Mouse (Mus musculus): ENCODE results near the gene Irf8.
"Not testable (repeated sequence)": the region's sequence is repeated elsewhere in the genome, so short reads cannot be mapped to it uniquely, and the experiment has no call there.

Gene Irf8

GRCm38 (mm10) chr8:120723025-120723424 is 13.1 kb upstream of the Irf8 start:
- no peak for DNase-seq

- not testable (repeated sequence) for DNase-seq
These were observed 12.1 kb upstream of the Irf8 start for GRCm38 (mm10) chr8:120724096-120724495.

- no peak for DNase-seq
These were observed 11.2 kb upstream of the Irf8 start for GRCm38 (mm10) chr8:120724816-120725575.

GRCm38 (mm10) chr8:120725576-120725950 is 10.6 kb upstream of the Irf8 start:
- no peak for DNase-seq

- no peak for DNase-seq
These were observed 10.1 kb upstream of the Irf8 start for GRCm38 (mm10) chr8:120726051-120726450.

- DNase-seq, result no peak
These were observed 7.5 kb upstream of the Irf8 start for GRCm38 (mm10) chr8:120728488-120729160.

GRCm38 (mm10) chr8:120731582-120731981 is 4.6 kb upstream of the Irf8 start:
- no peak for DNase-seq

- DNase-seq, result peak in 1 of 2 experiments; percentile 52
These were observed 4.1 kb upstream of the Irf8 start for GRCm38 (mm10) chr8:120732068-120732467.

- peak; percentile 56 to 58 for DNase-seq
These were observed 328 bp downstream of the Irf8 start for GRCm38 (mm10) chr8:120736486-120736885.

- DNase-seq, result no peak
These were observed 1.0 kb downstream of the Irf8 start for GRCm38 (mm10) chr8:120737166-120737565.

GRCm38 (mm10) chr8:120738771-120739170 is 2.6 kb downstream of the Irf8 start:
- DNase-seq, result no peak

- no peak for DNase-seq
These were observed 3.4 kb downstream of the Irf8 start for GRCm38 (mm10) chr8:120739526-120739925.

GRCm38 (mm10) chr8:120740579-120740978 is 4.4 kb downstream of the Irf8 start:
- DNase-seq, result no peak

GRCm38 (mm10) chr8:120741001-120741400 is 4.8 kb downstream of the Irf8 start:
- DNase-seq, result peak; percentile 54 to 72

- DNase-seq, result no peak
These were observed 5.8 kb downstream of the Irf8 start for GRCm38 (mm10) chr8:120741815-120742530.

- DNase-seq, result peak; percentile 58 to 69
These were observed 7.2 kb downstream of the Irf8 start for GRCm38 (mm10) chr8:120743149-120743897.

GRCm38 (mm10) chr8:120743898-120744290 is 7.7 kb downstream of the Irf8 start:
- peak; percentile 67 to 83 for DNase-seq

- no peak for DNase-seq
These were observed 8.3 kb downstream of the Irf8 start for GRCm38 (mm10) chr8:120744448-120744847.

GRCm38 (mm10) chr8:120745226-120745625 is 9.1 kb downstream of the Irf8 start:
- DNase-seq, result no peak

- no peak for DNase-seq
These were observed 10.0 kb downstream of the Irf8 start for GRCm38 (mm10) chr8:120746007-120746701.

GRCm38 (mm10) chr8:120747286-120747685 is 11.1 kb downstream of the Irf8 start:
- DNase-seq, result no peak

- no peak for DNase-seq
These were observed 14.5 kb downstream of the Irf8 start for GRCm38 (mm10) chr8:120750616-120751015.

Data from lung, postnatal 4 days (tissue).